Mouse (Mus musculus) urinary bladder, postnatal 25 days (tissue): Measurements from ENCODE around the gene Prrt3.
A peak's percentile ranks its signal among the peaks of the same experiment; 100 is the strongest.

Source experiments
- DNase-seq: peaks from one replicate; pipeline ENCODE4 v3.0.0; 2022; ENCODE audit warnings: low spot score

Gene Prrt3

GRCm38 (mm10) chr6:113489410-113489809 lies 12.3 kb downstream of the Prrt3 start:
- DNase-seq: no peak

- no peak for DNase-seq
Observed at GRCm38 (mm10) chr6:113487125-113487576, 14.6 kb downstream of the Prrt3 start.

GRCm38 (mm10) chr6:113483729-113484128 lies 18.0 kb downstream of the Prrt3 start:
- no peak for DNase-seq

GRCm38 (mm10) chr6:113483100-113483615 lies 18.6 kb downstream of the Prrt3 start, which contains the start of gene Creld1:
Gene Creld1 (plus strand): TSS chr6:113483297.
- peak; percentile 83 for DNase-seq

GRCm38 (mm10) chr6:113482477-113483099 lies 19.1 kb downstream of the Prrt3 start:
- no peak for DNase-seq

- DNase-seq: peak; percentile 69
Observed at GRCm38 (mm10) chr6:113480555-113481373, 21.0 kb downstream of the Prrt3 start.

- no peak for DNase-seq
Observed at GRCm38 (mm10) chr6:113478906-113479305, 22.8 kb downstream of the Prrt3 start.

GRCm38 (mm10) chr6:113477353-113477752 lies 24.4 kb downstream of the Prrt3 start:
- DNase-seq: no peak

- no peak for DNase-seq
Observed at GRCm38 (mm10) chr6:113473715-113474114, 28.0 kb downstream of the Prrt3 start.

- no peak for DNase-seq
Observed at GRCm38 (mm10) chr6:113473246-113473645, 28.5 kb downstream of the Prrt3 start.

GRCm38 (mm10) chr6:113472061-113472460 lies 29.7 kb downstream of the Prrt3 start:
- no peak for DNase-seq

GRCm38 (mm10) chr6:113471297-113471936 lies 30.3 kb downstream of the Prrt3 start, which contains the start of gene Il17rc:
Gene Il17rc (plus strand): TSS chr6:113471427.
- DNase-seq: peak; percentile 50

GRCm38 (mm10) chr6:113469432-113469831 lies 32.3 kb downstream of the Prrt3 start:
- peak; percentile 78 for DNase-seq

GRCm38 (mm10) chr6:113469021-113469420 lies 32.7 kb downstream of the Prrt3 start:
- DNase-seq: peak; percentile 46

GRCm38 (mm10) chr6:113468512-113468911 lies 33.2 kb downstream of the Prrt3 start:
- DNase-seq: no peak

GRCm38 (mm10) chr6:113465602-113466001 lies 36.1 kb downstream of the Prrt3 start:
- DNase-seq: no peak

- no peak for DNase-seq
Observed at GRCm38 (mm10) chr6:113464040-113464439, 37.7 kb downstream of the Prrt3 start.

GRCm38 (mm10) chr6:113458635-113459034 lies 43.1 kb downstream of the Prrt3 start:
- DNase-seq: peak; percentile 45

- DNase-seq: no peak
Observed at GRCm38 (mm10) chr6:113457952-113458534, 43.7 kb downstream of the Prrt3 start, which contains the start of gene Il17re. Gene Il17re (plus strand): TSS chr6:113458484.

GRCm38 (mm10) chr6:113455007-113455406 lies 46.7 kb downstream of the Prrt3 start:
- no peak for DNase-seq

GRCm38 (mm10) chr6:113451839-113452238 lies 49.9 kb downstream of the Prrt3 start:
- DNase-seq: no peak

- no peak for DNase-seq
Observed at GRCm38 (mm10) chr6:113447639-113448038, 54.1 kb downstream of the Prrt3 start.
